ENCODE assay signal across 6 mouse cellular contexts in genomic region chr13:3519994-3520393, GRCm38 (mm10). TPM values are rescaled to one million over a fixed set of nuclear protein-coding genes. Genes with fewer than 3 reads are reported as not detected.
A peak's percentile ranks its signal among the peaks of the same experiment; 100 is the strongest.
DNase-seq lines count a peak whose midpoint lies in the region; ATAC-seq and TF ChIP-seq lines count a peak whose summit lies in the region.
"Not testable (repeated sequence)": the region's sequence is repeated elsewhere in the genome, so short reads cannot be mapped to it uniquely, and the experiment has no call there.

No protein-coding gene starts in this region.

- not testable (repeated sequence) for H3K4me3 ChIP-seq in CH12.LX (replicated peaks in 1 of 3; ENCODE audit: low read depth in 2 of 3, low read length in 2 of 3, poor library complexity in 1 of 3); liver, postnatal 0 days (ENCODE audit: low read depth, low read length); spleen, adult 2 months (ENCODE audit: extremely low read depth, insufficient read depth, insufficient read length)

- not testable (repeated sequence) for TF ChIP-seq RAD21 in CH12.LX (IDR thresholded peaks at IDR 0.05; ENCODE audit: low read depth, low read length)

- WGBS in liver, postnatal 0 days (ENCODE audit: insufficient replicate concordance): 13% methylated on average over 1 of the region's 1 CpGs
- 6% methylated on average over 1 of the region's 1 CpGs for WGBS in spleen, adult 2 months

- H3K9ac ChIP-seq in CH12.LX (ENCODE audit: insufficient read depth, low read depth): peak overlapping the region; percentile 44; the same call in 1 of the 2 replicates
- not testable (repeated sequence) for H3K9ac ChIP-seq in liver, postnatal 0 days (replicated peaks)

- H3K4me2 ChIP-seq in CH12.LX (ENCODE audit: insufficient read depth, low read depth, poor library complexity, severe bottlenecking): 0 out of 2 replicates have a peak overlapping the region, but pooled peaks have one; percentile 2
- H3K4me2 ChIP-seq in liver, postnatal 0 days (ENCODE audit: low read depth, low read length): not testable (repeated sequence)

- H3K36me3 ChIP-seq in CH12.LX (replicated peaks in 1 of 2; ENCODE audit: control insufficient read depth in 1 of 2, insufficient read depth in 1 of 2, low read length in 1 of 2); liver, postnatal 0 days (replicated peaks; ENCODE audit: insufficient read depth, low read length); spleen, adult 2 months (ENCODE audit: control insufficient read depth, insufficient read depth, low read length): not testable (repeated sequence)

- H3K4me1 ChIP-seq in CH12.LX (ENCODE audit: control insufficient read depth in 1 of 2, insufficient read depth in 2 of 2): peaks cover 5 to 19% of the 10 kb centered on the region in 2 experiments; a peak in 3 of 4 replicates
- H3K4me1 ChIP-seq in liver, postnatal 0 days (ENCODE audit: insufficient read depth); spleen, adult 2 months (ENCODE audit: control insufficient read depth, insufficient read depth, insufficient read length): not testable (repeated sequence)

- not testable (repeated sequence) for DNase-seq in CH12.LX (ENCODE audit: extremely low read depth); liver, postnatal 0 days; spleen, adult 2 months (ENCODE audit: low read depth in 1 of 2, low spot score in 2 of 2)
- peak; percentile 77 for DNase-seq in heart, adult 11 months

- not testable (repeated sequence) for H3K79me2 ChIP-seq in CH12.LX (replicated peaks; ENCODE audit: control insufficient read depth, extremely low read depth, insufficient read depth, poor library complexity, severe bottlenecking)

- in situ Hi-C loops in CH12.LX (cut with MboI; ENCODE audit: low pct_ligation_motif_present, low pct_unique_long_range_greater_than_20kb, low sequenced_read_pairs): not testable (repeated sequence)

- not testable (repeated sequence) for H3K27ac ChIP-seq in CH12.LX (ENCODE audit: insufficient read depth, low read depth); liver, postnatal 0 days (ENCODE audit: low read depth)
- H3K27ac ChIP-seq in spleen, adult 2 months (ENCODE audit: insufficient read depth, low read length): peak overlapping the region; percentile 38; the same call in 1 of the 2 replicates

- not testable (repeated sequence) for TF ChIP-seq POLR2A in CH12.LX (IDR thresholded peaks at IDR 0.05; ENCODE audit: low read depth, low read length); spleen, adult 2 months (IDR thresholded peaks at IDR 0.05; ENCODE audit: low read depth, low read length)

- dilution Hi-C loops in CH12.LX (cut with MboI; ENCODE audit: extremely low pct_ligation_motif_present, extremely low pct_unique_long_range_greater_than_20kb, low sequenced_read_pairs): not testable (repeated sequence)

- peak; percentile 85 for ATAC-seq in common myeloid progenitor, adult 5-6 weeks (replicated peaks; ENCODE audit: low read depth, poor library complexity, severe bottlenecking)
- peak; percentile 29; the same call in 1 of the 2 replicates for ATAC-seq in liver, postnatal 0 days
- peak; percentile 62 for ATAC-seq in megakaryocyte progenitor cell, adult 5-6 weeks (replicated peaks; ENCODE audit: poor library complexity)

- not testable (repeated sequence) for TF ChIP-seq CTCF in CH12.LX (conservative IDR thresholded peaks at IDR 0.05 in 1 of 2, IDR thresholded peaks at IDR 0.05 in 1 of 2; ENCODE audit: low read depth in 2 of 2, low read length in 2 of 2); liver, postnatal 0 days (IDR thresholded peaks at IDR 0.05; ENCODE audit: low read depth); spleen, adult 2 months (IDR thresholded peaks at IDR 0.05; ENCODE audit: extremely low read depth, insufficient read depth, insufficient read length, insufficient replicate concordance)

- H3K27me3 ChIP-seq in CH12.LX (replicated peaks); liver, postnatal 0 days (ENCODE audit: insufficient read depth, low read length); spleen, adult 2 months (ENCODE audit: control insufficient read depth, insufficient read depth, low read length): not testable (repeated sequence)

- H3K9me3 ChIP-seq in CH12.LX (replicated peaks; ENCODE audit: low read length); liver, postnatal 0 days (ENCODE audit: low read length): not testable (repeated sequence)

- TF ChIP-seq EP300 in CH12.LX (IDR thresholded peaks at IDR 0.05; ENCODE audit: low read length): 0 out of 2 replicates have a peak, but pooled peaks have one; percentile 17
- not testable (repeated sequence) for TF ChIP-seq EP300 in liver, postnatal 0 days (IDR thresholded peaks at IDR 0.05; ENCODE audit: low read depth)

RNA-seq across cellular contexts. Expression of gene Gdi2, which starts 17.9 kb away (rescaled TPM):
- total RNA-seq in CH12.LX (2012; rRNA removed) (249 and 263 TPM in 2 replicates), CH12.LX (2014; rRNA removed) (609 and 719 TPM in 2 replicates)
- polyA plus RNA-seq in CH12.LX (2012; ENCODE audit: insufficient read length, low read depth): 628 and 655 TPM in 2 replicates
- 466 and 530 TPM in 2 replicates for total RNA-seq in common myeloid progenitor, adult 5-6 weeks (2017)
- polyA plus RNA-seq in liver, postnatal 0 days (2015; fragmentation: Nextera tagmentation; extraction: Ambion mirVana): 189 and 191 TPM in 2 replicates
- total RNA-seq in megakaryocyte progenitor cell, adult 5-6 weeks (2015): 612 and 668 TPM in 2 replicates
- 469 and 501 TPM in 2 replicates for total RNA-seq in megakaryocyte progenitor cell, adult 5-6 weeks (2017)
- polyA plus RNA-seq in spleen, adult 2 months (2012; rRNA removed): 114 and 130 TPM in 2 replicates

Comparison
In these comparisons a context has a peak if more than half of its experiments do, and no peak if none do; other contexts are left out.
1. ATAC-seq: peak in every context shown above with its lines; median percentile 85 in common myeloid progenitor, adult 5-6 weeks; 62 in megakaryocyte progenitor cell, adult 5-6 weeks; 29 in liver, postnatal 0 days.